20 mouse cellular contexts compared by ENCODE assay signal in genomic region chr1:184903697-184904096, GRCm38 (mm10). TPM values are rescaled to one million over a fixed set of nuclear protein-coding genes. Genes with fewer than 3 reads are reported as not detected.
"Had no signal": no experiment of that assay in that cellular context is flagged by ENCODE, and none has a peak within 500 bp of the region (broad histone marks: within the 10 kb centered on the region; RNA-seq: fewer than 3 reads in every experiment).

No protein-coding gene starts in this region.

- H3K27ac ChIP-seq: midbrain, embryonic 10.5 days; neural tube, embryonic 13.5 days; neural tube, embryonic 15.5 days had no signal

- H3K27me3 ChIP-seq: midbrain, embryonic 12.5 days; neural tube, embryonic 13.5 days; neural tube, embryonic 15.5 days had no signal

- DNase-seq: lung, adult 18-20 months; lung, embryonic 14.5 days; lung, postnatal 10 days; lung, postnatal 4 days; midbrain, embryonic 14.5 days; retina, postnatal 1 day; right cerebral cortex, adult 18-20 months; right cerebral cortex, postnatal 25 days; right cerebral cortex, postnatal 4 days; spleen, adult 18-20 months; thymus, adult 2 months; thymus, postnatal 25 days; thymus, postnatal 4 days had no signal

- H3K4me3 ChIP-seq: midbrain, embryonic 10.5 days; midbrain, embryonic 12.5 days; myocyte; neural tube, embryonic 13.5 days; neural tube, embryonic 15.5 days had no signal

- H3K4me2 ChIP-seq: lung, embryonic 14.5 days; midbrain, embryonic 12.5 days; neural tube, embryonic 13.5 days; neural tube, embryonic 15.5 days had no signal

- H3K9ac ChIP-seq: lung, embryonic 14.5 days; midbrain, embryonic 12.5 days; neural tube, embryonic 13.5 days; neural tube, embryonic 15.5 days had no signal

- ATAC-seq: midbrain, embryonic 16.5 days had no signal

- H3K9me3 ChIP-seq: midbrain, embryonic 10.5 days; midbrain, embryonic 12.5 days; neural tube, embryonic 13.5 days; neural tube, embryonic 15.5 days had no signal

RNA-seq across cellular contexts. Expression of gene C130074G19Rik, which starts 20.7 kb away (rescaled TPM):
- total RNA-seq: megakaryocyte-erythroid progenitor cell, adult 5-6 weeks had no signal
